Mouse (Mus musculus) mesoderm, embryonic 11.5 days (tissue): ENCODE measurements around the gene Odf2.

Source experiments
- DNase-seq: peaks from one replicate; pipeline ENCODE4 v3.0.0-alpha.2; 2012; ENCODE audit warnings: low read depth, low spot score

Gene Odf2

DNA sequence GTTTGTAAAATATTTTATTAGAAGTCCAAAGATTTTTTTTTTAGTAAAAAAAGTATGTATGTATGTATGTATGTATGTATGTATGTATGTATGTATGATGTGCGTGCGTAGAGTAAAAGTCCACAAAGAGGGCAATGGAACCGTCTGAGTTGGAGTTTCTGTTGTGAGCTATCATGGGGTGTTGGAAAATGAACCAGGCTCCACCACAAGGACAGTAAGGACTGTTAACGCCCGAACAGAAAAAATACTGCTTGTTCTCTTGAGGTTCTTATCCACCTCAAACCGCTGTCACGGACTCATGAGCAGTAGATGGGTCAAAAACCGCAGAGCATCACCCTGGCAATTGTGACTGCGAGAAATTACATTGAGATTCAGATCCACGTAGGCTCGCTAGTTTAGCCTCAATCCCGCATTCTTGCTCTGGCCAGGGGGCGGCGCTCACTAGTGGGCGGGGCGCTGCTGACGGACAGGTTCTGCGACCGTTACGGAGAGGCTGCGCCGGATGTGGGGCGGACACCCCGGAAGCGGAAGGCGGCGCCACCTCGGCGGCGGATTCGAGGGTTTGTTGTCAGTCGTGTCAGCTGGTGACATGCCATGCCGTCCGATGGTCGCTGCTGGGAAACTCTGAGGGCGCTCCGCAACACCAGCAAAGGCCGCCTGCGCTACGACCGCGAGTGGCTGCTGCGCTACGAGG, 46.0 kb downstream of the Odf2 start, which contains the start of gene Gle1:
Gene Gle1, plus strand, starts transcription at position 521 of the 694 bp plus-strand sequence.
- peak; percentile 94 for DNase-seq

DNA sequence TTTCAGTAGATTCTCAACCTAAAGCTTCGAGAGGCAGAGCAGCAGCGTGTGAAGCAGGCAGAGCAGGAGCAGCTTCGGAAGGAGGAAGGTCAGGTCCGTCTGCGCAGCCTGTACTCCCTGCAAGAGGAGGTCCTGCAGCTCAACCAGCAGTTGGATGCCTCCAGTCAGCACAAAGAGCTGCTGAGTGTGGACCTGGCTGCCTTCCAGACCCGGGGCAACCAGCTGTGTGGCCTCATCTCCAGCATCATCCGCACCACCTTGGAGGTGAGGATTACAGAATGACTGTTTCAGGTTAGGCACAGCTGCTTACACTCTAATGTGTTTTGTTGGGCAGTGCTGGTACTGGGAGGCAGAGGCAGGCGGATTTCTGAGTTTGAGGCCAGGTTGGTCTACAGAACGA, 51.1 kb downstream of the Odf2 start:
- DNase-seq = no peak

DNA sequence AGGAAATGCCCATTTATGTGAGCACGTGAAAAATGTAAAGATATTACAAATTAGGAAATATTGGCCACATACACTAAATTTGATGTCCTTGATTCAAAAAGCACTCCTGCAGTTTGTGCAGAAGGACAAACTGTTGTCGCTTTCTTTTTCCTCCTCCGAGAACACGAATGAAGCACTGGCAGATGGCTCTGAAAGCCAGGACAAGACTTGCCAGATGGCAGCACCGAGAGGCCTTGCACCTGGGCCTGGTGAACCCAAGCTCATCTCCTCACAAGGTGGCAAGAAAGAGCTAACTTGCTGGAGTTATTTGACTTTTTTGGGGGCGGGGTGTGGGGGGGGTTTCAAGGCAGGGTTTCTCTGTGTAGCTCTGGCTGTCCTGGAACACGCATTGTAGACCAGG, 51.8 kb downstream of the Odf2 start:
- no peak for DNase-seq

DNA sequence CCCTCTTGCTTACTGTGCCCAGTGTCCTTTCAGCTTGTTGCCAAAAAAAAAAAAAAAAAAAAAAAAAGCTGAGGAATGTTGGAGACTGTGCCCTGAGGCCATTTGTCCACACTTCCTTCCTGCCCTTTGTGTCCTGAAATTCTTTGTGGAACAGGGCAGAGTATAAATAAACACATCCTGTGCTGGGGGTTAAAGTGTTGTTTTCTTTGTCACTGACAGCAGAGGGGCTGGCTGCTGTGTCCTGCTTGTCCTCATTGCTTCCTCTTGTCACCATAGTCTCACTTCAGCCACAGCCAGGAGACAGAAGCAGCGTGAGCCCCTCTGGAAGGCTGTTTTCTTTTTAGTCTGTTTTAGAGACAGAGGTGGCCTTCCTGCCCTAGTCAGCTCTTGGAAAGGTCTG, 55.7 kb downstream of the Odf2 start:
- DNase-seq = peak; percentile 45

DNA sequence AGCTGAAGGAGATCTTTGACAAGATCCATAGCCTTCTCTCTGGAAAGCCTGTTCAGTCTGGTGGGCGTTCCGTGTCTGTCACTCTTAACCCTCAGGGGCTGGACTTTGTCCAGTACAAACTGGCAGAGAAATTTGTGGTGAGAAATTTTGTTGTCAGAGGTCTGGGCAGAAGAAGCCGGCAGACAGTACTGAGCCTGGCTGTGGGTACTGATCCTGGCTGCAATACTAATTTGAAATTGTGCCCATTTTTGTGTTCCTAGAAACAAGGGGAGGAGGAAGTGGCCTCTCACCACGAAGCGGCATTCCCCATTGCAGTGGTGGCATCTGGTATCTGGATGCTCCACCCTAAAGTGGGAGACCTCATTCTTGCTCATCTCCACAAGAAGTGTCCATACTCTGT, 59.9 kb downstream of the Odf2 start:
- DNase-seq = no peak

DNA sequence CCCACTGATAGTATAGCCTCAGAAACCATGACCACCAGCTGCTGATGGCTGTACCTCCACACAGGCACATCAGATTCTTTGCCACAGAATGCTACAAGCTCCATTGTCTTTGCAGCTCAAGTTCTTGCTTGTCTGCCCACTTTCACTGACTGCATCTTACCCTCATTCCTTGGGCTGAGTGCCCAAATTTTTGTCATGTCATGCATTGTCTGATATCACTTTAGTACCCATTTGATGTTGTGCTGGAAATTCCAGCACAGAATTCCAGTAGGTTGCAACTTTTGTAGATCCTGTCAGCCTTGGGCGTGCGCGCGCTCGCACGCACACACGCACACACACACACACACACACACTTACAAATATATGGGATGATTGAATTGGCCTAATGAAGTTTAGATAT, 72.2 kb downstream of the Odf2 start:
- no peak for DNase-seq

DNA sequence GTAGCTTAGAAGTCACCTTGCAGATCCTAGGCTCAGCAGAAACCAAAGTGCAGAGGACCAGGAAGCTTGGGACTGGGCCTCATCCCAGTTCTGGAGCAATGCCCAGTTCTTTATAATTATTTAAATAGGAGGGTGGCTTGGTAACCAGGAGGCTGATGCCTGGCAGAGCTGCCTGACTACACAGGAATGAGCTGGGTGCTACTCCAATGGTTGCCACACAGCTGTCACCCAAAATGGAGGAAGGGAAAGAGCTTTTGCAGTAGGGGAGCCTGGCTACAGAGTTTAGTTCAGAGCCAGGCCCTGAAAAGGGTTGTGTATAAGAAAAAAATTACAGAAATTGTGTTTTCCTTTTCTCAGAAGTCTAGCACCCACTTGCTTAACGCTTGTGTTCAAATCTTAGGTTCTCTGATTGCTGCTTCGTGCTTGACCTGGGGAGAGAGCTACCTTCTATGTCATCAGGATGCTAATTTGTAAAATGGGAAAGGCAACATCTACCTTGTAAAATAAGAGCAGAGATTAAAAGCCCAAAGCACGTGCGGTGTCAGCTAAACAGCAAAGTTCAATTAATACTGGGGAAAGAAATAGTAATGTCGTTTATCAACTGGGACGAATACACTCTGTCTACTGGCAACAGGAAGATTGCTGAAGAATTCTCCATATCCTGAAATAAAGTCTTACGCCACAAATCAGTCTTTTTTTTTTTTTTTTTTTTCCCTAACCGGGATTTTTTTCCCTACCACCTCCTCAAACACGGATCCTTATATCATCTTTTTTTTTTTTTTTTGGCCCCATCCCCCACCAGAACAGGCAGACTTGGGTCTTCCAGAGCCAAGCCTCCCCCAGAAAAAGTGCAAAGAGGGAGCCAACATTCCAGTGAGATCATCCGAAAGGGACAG, 75.6 kb downstream of the Odf2 start:
- DNase-seq = no peak

DNA sequence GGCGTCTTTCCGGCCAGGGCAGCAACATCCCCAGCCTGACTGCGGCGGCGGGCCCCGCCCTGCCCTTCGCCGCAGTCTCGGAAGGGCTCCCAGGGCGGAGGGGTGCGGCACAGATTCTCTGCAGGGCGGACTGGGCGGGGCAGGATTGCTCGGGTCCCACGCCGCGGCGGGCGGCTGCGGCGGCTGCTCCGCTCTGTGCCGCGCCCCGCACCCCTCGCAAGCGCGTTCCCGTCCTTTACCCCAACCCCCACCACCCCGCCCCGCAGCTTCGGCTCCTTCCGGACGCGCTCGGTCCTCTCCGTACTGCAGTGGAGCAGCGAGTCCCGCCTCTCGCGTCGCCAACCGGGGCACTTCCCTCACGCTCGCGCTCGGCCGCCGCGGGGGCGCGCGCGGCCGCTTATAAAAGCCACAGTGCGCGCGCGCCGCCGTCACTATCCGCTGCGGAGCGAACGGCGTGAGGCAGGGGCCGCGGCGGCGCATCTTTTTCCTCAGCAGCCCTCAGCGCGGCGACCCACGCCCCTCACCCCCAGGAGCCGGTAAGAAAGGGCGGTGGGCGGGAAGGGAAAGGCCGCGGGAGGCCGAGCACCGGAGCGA, 76.3 kb downstream of the Odf2 start, which contains the start of gene Sptan1:
Gene Sptan1, plus strand, starts transcription at position 311 of the 594 bp plus-strand sequence.
- DNase-seq = peak; percentile 98

DNA sequence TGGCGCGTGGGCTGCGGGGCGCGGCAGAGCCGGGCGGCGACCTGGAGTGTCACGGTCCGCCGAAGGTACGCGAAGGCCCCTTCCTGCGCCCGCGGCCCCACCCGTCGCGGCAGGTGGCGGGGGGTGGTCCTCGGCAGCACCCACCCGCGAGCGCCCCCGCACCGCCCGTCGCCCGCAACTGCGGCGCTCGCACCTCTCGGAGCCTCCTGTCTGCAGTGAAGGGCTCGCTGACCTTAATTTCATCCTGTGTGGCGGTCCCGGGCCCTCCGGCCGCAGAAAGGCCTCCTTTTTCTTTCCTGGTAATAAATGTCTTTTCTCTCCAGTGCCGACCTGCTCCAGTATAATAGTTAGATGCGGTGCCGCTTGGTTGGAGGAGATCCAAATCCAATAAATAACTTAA, 76.9 kb downstream of the Odf2 start:
- DNase-seq = no peak

DNA sequence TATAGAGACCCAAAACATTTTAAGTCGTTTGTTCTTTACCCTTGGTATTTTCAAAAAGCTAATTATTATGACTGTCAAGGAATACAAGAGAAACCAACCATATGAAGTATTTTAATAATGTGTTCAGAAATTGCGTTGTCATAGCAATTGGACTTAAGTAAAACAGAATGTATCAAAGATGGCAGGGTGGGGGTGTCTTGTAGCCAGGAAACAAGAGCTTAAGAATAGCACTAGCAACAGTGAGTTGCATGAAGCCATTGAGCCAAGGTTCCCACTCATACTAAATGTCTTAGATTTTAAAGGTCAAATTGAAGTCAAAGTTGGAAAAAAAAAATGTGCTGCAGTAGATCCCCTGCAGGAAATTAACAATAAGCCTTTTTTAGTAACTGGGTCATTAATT, 77.8 kb downstream of the Odf2 start:
- DNase-seq = no peak

DNA sequence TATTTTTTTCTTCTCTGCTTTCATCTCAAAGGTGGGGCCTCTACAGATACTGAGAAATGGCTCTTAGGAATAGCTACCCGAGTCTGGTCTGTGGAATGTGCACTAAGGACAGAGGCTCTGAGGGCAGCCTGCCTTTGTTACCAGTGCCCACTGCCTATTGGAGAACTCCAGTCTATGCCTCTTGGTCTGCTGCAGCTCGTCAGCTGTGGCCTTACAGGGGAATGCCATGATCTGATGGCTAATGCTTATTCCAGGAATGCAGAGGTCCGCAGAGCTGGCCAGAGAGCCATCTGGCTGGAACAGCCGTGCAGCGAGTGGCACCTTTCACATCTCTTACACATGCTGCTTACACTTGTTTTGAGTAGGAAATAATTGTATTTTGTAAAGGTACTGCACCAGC, 78.7 kb downstream of the Odf2 start:
- DNase-seq = peak; percentile 48

DNA sequence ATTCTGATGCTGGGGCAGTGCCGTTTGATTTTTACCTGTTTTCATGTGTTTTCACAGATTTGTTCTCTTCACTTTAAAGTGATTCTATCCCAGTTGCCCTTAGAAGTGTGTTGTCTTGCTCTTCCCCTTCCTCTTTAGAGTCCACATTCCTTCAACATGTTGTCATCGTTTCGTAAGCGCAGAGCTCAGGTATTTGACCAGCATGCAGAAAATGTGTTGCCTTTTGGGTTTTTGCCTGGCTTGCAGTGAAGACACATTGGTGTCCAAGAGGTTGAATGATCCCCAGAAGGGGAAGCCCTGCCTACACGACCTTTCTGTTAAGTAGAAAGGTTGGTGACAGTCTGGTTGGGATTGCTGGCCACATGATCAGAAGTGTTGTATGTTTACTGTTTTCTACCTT, 79.6 kb downstream of the Odf2 start:
- no peak for DNase-seq

DNA sequence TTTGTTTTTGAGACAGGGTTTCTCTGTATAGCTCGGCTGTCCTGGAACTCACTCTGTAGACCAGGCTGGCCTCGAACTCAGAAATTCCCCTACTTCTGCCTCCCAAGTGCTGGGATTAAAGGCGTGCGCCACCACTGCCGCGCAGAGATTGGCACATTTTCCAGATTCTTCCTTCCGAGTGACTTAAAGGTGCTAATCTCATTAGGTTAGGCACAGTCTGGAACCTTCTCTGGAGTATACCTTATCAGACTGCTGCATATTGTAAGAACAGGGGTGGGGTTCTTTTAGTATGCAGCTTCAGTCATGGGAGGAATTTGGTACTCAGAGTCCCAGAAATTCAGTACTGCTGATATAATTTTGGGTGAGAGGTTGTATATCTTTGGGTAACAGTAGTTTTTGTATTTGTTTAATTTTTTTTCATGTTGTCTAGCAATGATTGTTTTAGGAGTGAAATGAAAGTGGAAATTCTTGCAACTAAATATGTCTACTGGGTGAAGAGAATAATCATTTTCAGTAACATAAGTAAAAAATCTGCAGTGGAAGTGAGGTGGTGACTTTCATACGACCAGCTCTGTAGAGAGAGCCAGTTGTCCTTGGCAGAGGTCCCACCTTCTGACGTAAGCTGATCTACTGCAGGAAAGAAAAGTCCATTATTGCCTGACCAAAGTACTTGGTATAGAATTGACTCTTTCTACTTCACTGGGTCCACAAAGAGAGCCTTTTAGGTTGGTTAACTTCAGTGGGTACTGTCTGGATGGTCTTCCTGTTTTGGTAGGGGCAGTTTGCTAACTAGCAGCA, 83.0 kb downstream of the Odf2 start:
- no peak for DNase-seq

DNA sequence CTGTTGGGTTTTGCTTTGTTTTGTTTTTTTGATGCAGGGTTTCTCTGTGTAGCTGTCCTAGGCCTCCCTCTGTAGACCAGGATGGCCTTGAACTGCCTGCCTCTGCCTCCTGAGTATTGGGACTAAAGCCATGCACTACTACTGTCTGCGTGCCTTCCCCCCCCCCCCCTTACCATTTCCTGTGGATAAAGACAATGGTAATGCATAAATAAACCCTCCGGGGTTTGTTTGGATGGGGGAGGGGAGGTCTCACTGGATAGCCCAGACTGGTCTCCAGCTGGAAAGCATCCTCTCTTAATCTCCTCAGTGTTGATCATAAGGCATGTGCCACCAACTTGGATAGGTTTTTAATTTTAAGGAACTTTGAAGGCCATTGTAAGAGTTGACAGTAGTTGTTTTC, 84.5 kb downstream of the Odf2 start:
- DNase-seq = no peak

DNA sequence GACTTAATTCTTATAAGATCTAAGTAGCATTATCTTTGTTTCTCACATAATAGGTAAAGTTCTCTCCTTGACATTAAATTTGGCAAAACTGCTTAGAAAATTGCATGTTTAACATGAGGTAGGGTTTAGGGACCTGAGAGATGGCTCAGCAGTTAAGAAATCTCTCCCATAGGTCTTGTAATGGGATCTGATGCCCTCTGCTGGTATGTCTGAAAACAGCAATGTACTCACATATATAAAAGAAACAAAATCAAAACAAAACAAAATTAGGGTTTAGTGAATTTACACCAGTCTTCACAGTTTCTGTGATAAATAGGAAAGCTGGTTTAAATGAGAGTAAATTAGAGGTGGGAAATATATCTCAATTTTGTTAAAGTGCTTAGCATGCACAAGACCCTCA, 88.3 kb downstream of the Odf2 start:
- peak; percentile 50 for DNase-seq

DNA sequence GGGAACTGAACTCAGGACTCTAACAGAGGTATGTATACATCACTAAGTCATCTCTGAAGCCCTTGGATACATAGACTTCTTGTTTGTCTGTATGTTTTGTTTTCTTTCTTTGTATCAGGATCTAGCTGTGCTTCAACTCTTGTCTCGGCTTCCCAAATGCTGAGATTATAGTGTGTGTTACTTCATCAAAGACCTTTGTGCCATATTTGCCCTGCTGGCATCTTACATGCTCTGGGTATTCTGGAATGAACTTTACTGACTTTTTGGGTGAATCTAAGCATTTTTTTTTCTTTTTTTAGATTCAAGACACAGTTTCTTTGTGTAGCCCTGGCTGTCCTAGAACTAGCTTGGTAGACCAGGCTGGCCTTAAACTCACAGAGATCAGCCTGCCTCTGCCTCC, 91.6 kb downstream of the Odf2 start:
- no peak for DNase-seq
